Mouse (Mus musculus) Patski (cell line): ENCODE results near the gene Gm17349. TPM values are rescaled to one million over a fixed set of nuclear protein-coding genes. Genes with fewer than 3 reads are reported as not detected.

ENCODE experiments used
- ATAC-seq: fragments of 100-300 bp; one replicate; pipeline ENCODE4 v1.8.0; 2021
- CTCF ChIA-PET: fragments of 350-600 bp; sonication (Branson Sonifier 250); formaldehyde crosslinking; loops from one replicate; lab custom pipeline; 2022; ENCODE audit warnings: inconsistent platforms; lab: Charles Lee
- POLR2A ChIA-PET: fragments of 350-600 bp; sonication (Branson Sonifier 250); formaldehyde crosslinking; loops from one replicate; lab custom pipeline; 2022; ENCODE audit warnings: antibody characterized with exemption, inconsistent platforms; lab: Charles Lee
- DNase-seq: peaks from one replicate; pipeline ENCODE4 v3.0.0-alpha.2; 2011; ENCODE audit warnings: low read depth, low spot score
- H3K27me3 ChIP-seq: fragments of 371-371 bp; one replicate; pipeline ENCODE4 v1.5.1; 2021
- CTCF ChIP-seq: fragments of 100-300 bp; IDR thresholded peaks from one replicate; pipeline ENCODE4 v1.5.1; 2021
- in situ Hi-C: fragments of 300-500 bp; cut with MboI; formaldehyde crosslinking; loops from 3 replicates; pipeline ENCODE4 v1.11.1; 2018; ENCODE audit warnings: low pct_unique_long_range_greater_than_20kb, mixed read lengths
- polyA plus RNA-seq: library from polyadenylated mRNA; unstranded; gene quantifications from one replicate; pipeline ENCODE4 v1.2.3, GENCODE M21; 2021

Gm17349 gene
- polyA plus RNA-seq, 1 experiment from 2014 or later: not detected

DNA sequence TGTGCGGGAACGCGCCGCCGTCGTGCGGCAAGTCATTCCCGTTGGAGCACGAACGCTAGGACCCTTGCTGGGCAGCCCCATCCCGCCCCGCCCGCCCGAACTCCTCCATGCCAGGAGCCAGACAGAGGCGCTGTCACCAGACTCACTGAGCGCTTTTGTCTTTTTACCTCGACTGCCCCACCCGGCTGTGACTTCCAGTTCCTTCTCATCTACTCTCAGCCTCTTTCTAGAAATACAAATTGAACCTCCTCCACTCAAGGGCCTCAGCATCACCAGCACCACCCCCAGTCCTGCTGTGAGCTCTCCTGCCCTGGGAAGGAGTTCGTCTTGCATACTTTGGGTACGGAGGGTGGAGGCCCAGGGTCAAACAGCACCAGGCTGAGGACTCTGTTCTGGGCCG, 51.4 kb downstream of the Gm17349 start:
- TF ChIP-seq CTCF: no peak
- no peaks in the 10 kb centered on the region for H3K27me3 ChIP-seq
- no peak for DNase-seq
- CTCF ChIA-PET: no interaction called here
- in situ Hi-C loops: no loop called here
- ATAC-seq: no peak
- POLR2A ChIA-PET: no interaction called here

DNA sequence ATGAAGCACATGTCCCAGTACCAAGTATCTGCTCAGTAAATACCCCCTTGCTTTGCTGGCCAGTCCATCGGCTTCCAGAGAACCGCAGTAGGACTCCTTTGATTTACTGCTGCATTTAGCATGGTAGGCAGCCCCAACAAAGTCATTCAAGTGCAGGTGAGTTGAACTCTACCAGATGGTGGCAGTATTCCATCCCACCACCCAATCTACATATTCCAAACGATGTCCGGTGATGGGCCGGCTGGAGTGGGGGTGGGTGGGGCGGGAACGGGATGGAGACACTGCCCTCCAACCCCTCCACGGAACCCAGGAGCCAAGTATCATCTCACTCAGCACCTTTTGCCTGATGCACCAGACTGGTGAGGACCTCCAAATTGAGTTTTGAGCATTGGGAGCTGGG, 52.0 kb downstream of the Gm17349 start:
- in situ Hi-C loops: no loop called here
- ChIA-PET CTCF (interaction anchor here (2.7 kb wide), 1 partner anchor 57 kb away, joined by 7 read pairs; no protein-coding TSS in a partner anchor), POLR2A (no interaction called here)
- H3K27me3 ChIP-seq: no peaks in the 10 kb centered on the region
- TF ChIP-seq CTCF: no peak
- ATAC-seq: no peak
- no peak for DNase-seq

Other genes starting within 250 kb of the Gm17349 start
- 10.8 TPM for gene Nckap5l, start 247.7 kb downstream of the Gm17349 start, polyA plus RNA-seq
- 9.3 TPM for gene Bcdin3d, start 230.8 kb downstream of the Gm17349 start, polyA plus RNA-seq
- gene Faim2, start 177.3 kb downstream of the Gm17349 start, polyA plus RNA-seq: 0.13 TPM
- not detected for gene Aqp2, start 126.4 kb downstream of the Gm17349 start, polyA plus RNA-seq
- gene Aqp5, start 114.7 kb downstream of the Gm17349 start, polyA plus RNA-seq: 6.8 TPM
- not detected for gene Aqp6, start 104.1 kb downstream of the Gm17349 start, polyA plus RNA-seq
- 74.3 TPM for gene Racgap1, start 53.8 kb downstream of the Gm17349 start, polyA plus RNA-seq
- gene Asic1, start 35.1 kb downstream of the Gm17349 start, polyA plus RNA-seq: 7.6 TPM
- gene Smarcd1, start 3.4 kb downstream of the Gm17349 start, polyA plus RNA-seq: 46.8 TPM
- 2.9 TPM for gene Gpd1, start 12.0 kb upstream of the Gm17349 start, polyA plus RNA-seq
- 170 TPM for gene Cox14, start 20.1 kb upstream of the Gm17349 start, polyA plus RNA-seq
- gene Cers5, start 67.4 kb upstream of the Gm17349 start, polyA plus RNA-seq: 83.3 TPM
- 140 TPM for gene Lima1, start 170.0 kb upstream of the Gm17349 start, polyA plus RNA-seq